In the genomic region with DNA sequence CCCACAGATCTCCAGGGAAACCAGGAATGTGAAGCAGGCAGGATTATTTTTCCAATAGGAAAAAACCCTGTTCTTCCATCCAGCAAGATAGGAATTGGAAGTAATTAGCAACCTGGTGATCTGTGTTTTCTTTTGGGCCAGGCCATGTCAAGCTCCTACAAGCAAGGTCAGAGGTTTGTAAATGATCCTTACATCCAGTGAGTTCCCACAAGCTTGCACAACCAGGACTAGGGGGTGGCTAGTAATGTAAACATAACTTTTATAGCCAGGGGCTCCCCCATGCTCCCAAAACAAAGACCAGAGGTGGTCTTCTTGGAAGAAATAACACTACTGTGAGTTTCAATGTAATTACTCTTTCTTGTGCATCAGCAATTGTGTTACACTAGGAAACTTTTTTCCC, we compare ENCODE assay signal across 18 mouse cellular contexts.
"Had no signal": no experiment of that assay in that cellular context is flagged by ENCODE, and none has a peak within 500 bp of the region (broad histone marks: within the 10 kb centered on the region; RNA-seq: fewer than 3 reads in every experiment).

No protein-coding gene starts in this region.

- H3K36me3 ChIP-seq: intestine, embryonic 15.5 days; liver, embryonic 13.5 days; midbrain, embryonic 12.5 days; midbrain, embryonic 15.5 days; neural tube, embryonic 12.5 days; neural tube, embryonic 15.5 days; stomach, embryonic 15.5 days had no signal

- ATAC-seq: intestine, embryonic 15.5 days; midbrain, embryonic 15.5 days had no signal

- H3K27ac ChIP-seq: intestine, embryonic 15.5 days; layer of hippocampus, adult 2 months; liver, embryonic 13.5 days; midbrain, embryonic 12.5 days; midbrain, embryonic 15.5 days; neural tube, embryonic 12.5 days; neural tube, embryonic 15.5 days; stomach, embryonic 15.5 days had no signal

- H3K4me2 ChIP-seq: intestine, embryonic 15.5 days; liver, embryonic 13.5 days; midbrain, embryonic 12.5 days; midbrain, embryonic 15.5 days; neural tube, embryonic 12.5 days; neural tube, embryonic 15.5 days; stomach, embryonic 15.5 days had no signal

- H3K9me3 ChIP-seq: intestine, embryonic 15.5 days; liver, embryonic 13.5 days; midbrain, embryonic 12.5 days; midbrain, embryonic 15.5 days; neural tube, embryonic 12.5 days; neural tube, embryonic 15.5 days; stomach, embryonic 15.5 days had no signal

- H3K4me1 ChIP-seq: intestine, embryonic 15.5 days; liver, embryonic 13.5 days; midbrain, embryonic 12.5 days; midbrain, embryonic 15.5 days; neural tube, embryonic 12.5 days; neural tube, embryonic 15.5 days; stomach, embryonic 15.5 days had no signal

- H3K27me3 ChIP-seq: intestine, embryonic 15.5 days; liver, embryonic 13.5 days; midbrain, embryonic 12.5 days; midbrain, embryonic 15.5 days; neural tube, embryonic 12.5 days; neural tube, embryonic 15.5 days; stomach, embryonic 15.5 days had no signal

- DNase-seq: kidney, adult 18-20 months; kidney, postnatal 14 days; layer of hippocampus, adult 9-11 months; liver, embryonic 13.5 days; lung, adult 2 months; lung, postnatal 14 days; lung, postnatal 4 days; right cerebral cortex, adult 18-20 months; right cerebral cortex, postnatal 14 days; right cerebral cortex, postnatal 4 days; thymus, postnatal 25 days had no signal

- H3K9ac ChIP-seq: intestine, embryonic 15.5 days; liver, embryonic 13.5 days; midbrain, embryonic 12.5 days; midbrain, embryonic 15.5 days; neural tube, embryonic 12.5 days; neural tube, embryonic 15.5 days; stomach, embryonic 15.5 days had no signal

- H3K4me3 ChIP-seq: intestine, embryonic 15.5 days; layer of hippocampus, adult 2 months; liver, embryonic 13.5 days; midbrain, embryonic 12.5 days; midbrain, embryonic 15.5 days; neural tube, embryonic 12.5 days; neural tube, embryonic 15.5 days; stomach, embryonic 15.5 days had no signal
